ENCODE assay signal across 1 mouse cellular context in genomic region chr7:141026740-141027098, GRCm38 (mm10).
TF ChIP-seq lines count a peak whose summit lies in the region.

No protein-coding gene starts in this region.

TF ChIP-seq in ES-E14, 5 proteins besides CTCF, POLR2A, EP300 and RAD21 (continued from another document):
- no peak for TF ChIP-seq MAFK (IDR thresholded peaks at IDR 0.05; ENCODE audit: insufficient read depth, low read depth, low read length)
- no peak for TF ChIP-seq HCFC1 (IDR thresholded peaks at IDR 0.05; ENCODE audit: borderline replicate concordance, insufficient read depth, low read length)
- TF ChIP-seq ZC3H11A (IDR thresholded peaks at IDR 0.05; ENCODE audit: borderline replicate concordance, low read depth, low read length), result no peak
- TF ChIP-seq CHD2 (IDR thresholded peaks at IDR 0.05; ENCODE audit: low read depth, low read length), result no peak
TF ChIP-seq in ES-E14: peak in this region for 0.
